Mouse (Mus musculus) CH12F3 (cell line): ENCODE data around the gene Vmn1r55.
"Not testable (repeated sequence)": the region's sequence is repeated elsewhere in the genome, so short reads cannot be mapped to it uniquely, and the experiment has no call there.

Source experiments
- in situ Hi-C: fragments of 300-500 bp; cut with MboI; formaldehyde crosslinking; loops from 2 replicates; pipeline ENCODE4 v1.14.3; 2020; ENCODE audit warnings: low sequenced_read_pairs

Gene Vmn1r55

GRCm38 (mm10) chr7:5149570-5149969 lies at the start of gene Vmn1r55:
Gene Vmn1r55, minus strand, starts transcription at chr7:5149670.
- in situ Hi-C loops = not testable (repeated sequence)

GRCm38 (mm10) chr7:5196647-5197046 lies 47.2 kb upstream of the Vmn1r55 start, which contains the start of gene Vmn1r56:
Gene Vmn1r56, minus strand, starts transcription at chr7:5196747.
- in situ Hi-C loops = not testable (repeated sequence)

GRCm38 (mm10) chr7:5125549-5126406 lies 23.7 kb downstream of the Vmn1r55 start, which contains the start of gene Rasl2-9:
Gene Rasl2-9, minus strand, starts transcription at chr7:5125950.
- in situ Hi-C loops = loop anchor here (5.0 kb wide), 1 partner anchor 43 kb away; the partner anchor contains the start of gene Epn1

DNA sequence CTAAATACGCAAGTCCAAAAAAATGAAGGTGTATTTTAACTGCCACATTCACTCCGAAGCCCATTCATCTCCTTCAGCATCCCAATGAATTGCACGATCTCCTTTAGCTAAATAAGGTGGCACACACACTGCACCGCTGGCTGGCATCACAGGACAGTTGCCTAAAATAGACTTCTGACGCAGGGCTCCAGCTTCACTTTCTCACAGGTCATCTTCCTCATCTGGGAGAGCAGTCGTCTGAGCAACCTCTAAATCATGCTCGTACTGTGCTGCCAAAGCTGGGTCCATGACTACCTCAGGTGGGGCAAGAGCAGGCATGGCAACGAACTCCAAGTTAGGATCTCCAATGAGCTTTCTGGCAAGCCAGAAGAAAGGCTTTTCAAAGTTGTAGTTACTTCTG lies 24.4 kb downstream of the Vmn1r55 start:
- in situ Hi-C loops = loop anchor here (5.0 kb wide), 1 partner anchor 43 kb away; the partner anchor contains the start of gene Epn1

DNA sequence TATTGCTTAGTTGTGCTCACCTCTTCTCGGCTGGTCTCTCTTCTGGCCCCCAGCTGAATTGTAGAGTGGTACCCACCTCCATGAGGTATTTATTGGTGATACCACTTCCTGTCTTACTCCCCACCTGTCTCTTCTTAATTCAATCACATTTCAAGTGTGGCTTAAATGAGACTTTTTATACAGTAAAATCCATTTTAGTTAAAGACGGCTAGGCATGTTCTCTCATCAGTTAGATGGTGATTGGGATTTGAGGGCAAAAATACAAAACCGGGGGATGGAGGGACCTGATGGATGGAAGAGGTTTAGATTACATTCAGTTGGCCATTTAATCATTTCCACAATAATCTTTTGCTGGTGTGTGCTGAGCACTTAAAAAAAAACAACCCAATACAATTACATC lies 32.6 kb downstream of the Vmn1r55 start, which contains the start of gene Rfpl4:
Gene Rfpl4, minus strand, starts transcription at position 101 of the 400 bp plus-strand sequence.
- in situ Hi-C loops = no loop called here

GRCm38 (mm10) chr7:5112701-5113100 lies 36.8 kb downstream of the Vmn1r55 start:
- in situ Hi-C loops = no loop called here

- in situ Hi-C loops = no loop called here
Measured at GRCm38 (mm10) chr7:5109301-5109700, 40.2 kb downstream of the Vmn1r55 start.

GRCm38 (mm10) chr7:5108272-5108671 lies 41.2 kb downstream of the Vmn1r55 start:
- in situ Hi-C loops = no loop called here

GRCm38 (mm10) chr7:5102564-5102963 lies 46.9 kb downstream of the Vmn1r55 start:
- in situ Hi-C loops = no loop called here

GRCm38 (mm10) chr7:5101066-5101663 lies 48.3 kb downstream of the Vmn1r55 start:
- in situ Hi-C loops = no loop called here

- in situ Hi-C loops = no loop called here
Measured at GRCm38 (mm10) chr7:5099796-5100195, 49.7 kb downstream of the Vmn1r55 start.

DNA sequence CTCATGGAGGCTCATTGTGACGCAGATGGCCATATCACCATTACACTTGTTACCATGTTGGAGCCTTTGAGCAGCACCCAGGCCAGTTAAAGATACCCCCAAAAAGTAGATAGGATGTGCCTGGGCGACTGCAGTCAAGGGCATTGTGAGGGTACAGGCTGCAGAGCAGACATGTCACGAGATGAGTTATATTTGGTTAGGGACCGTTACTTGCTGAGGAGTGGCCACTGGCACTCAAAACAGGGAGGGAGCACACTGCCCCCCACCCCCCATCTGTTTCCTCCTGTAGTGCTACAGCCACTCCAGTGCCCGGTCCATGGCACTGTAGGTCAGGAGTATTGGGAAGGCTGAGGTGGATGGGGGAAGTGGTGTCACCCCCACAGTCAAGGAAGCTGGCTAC lies 50.7 kb downstream of the Vmn1r55 start:
- in situ Hi-C loops = no loop called here

- in situ Hi-C loops = no loop called here
Measured at GRCm38 (mm10) chr7:5092831-5093510, 56.5 kb downstream of the Vmn1r55 start.

DNA sequence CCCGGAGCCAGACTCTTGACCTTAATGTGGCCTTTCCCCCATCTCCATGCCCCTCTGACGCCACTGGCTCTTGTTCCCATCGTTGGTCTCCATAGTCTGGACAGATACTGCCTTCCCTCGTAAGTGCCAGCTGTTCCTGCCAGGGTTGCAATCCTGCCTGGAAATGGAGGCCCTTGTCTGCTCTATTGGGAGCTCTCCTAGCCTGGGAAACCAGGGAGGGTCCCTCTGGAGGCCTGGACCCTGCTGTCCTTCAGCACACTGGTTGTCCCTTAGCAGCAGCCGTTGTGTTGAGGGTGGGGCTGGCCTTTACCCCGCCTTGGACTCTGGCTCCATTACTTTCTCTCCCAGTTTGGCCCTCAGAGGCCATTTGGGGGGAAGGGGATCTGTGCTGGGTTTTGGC lies 57.1 kb downstream of the Vmn1r55 start:
- in situ Hi-C loops = no loop called here

- in situ Hi-C loops = no loop called here
Measured at GRCm38 (mm10) chr7:5091008-5091728, 58.3 kb downstream of the Vmn1r55 start.

- in situ Hi-C loops = no loop called here
Measured at GRCm38 (mm10) chr7:5089853-5090252, 59.6 kb downstream of the Vmn1r55 start.

- in situ Hi-C loops = no loop called here
Measured at GRCm38 (mm10) chr7:5087886-5088285, 61.6 kb downstream of the Vmn1r55 start.

- in situ Hi-C loops = no loop called here
Measured at GRCm38 (mm10) chr7:5086921-5087440, 62.5 kb downstream of the Vmn1r55 start.

DNA sequence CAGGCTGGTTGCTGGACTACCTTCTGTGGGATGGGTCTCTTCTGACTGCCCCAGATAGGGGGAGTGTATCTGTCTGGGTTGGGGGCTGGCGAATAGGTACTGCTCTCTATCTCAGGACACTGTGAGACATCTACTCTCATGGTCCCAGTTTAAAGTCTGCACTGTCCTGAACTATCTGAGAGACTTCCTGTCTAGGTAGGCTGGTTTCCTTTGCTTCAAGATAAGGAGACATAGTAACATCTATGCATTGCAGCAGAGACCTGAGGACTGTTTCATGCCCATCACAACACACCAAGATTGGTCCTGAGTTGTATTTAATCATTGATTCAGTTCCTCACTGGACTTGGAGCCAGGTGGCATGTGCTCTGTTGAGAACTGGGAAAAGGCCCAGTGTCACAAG lies 64.0 kb downstream of the Vmn1r55 start:
- in situ Hi-C loops = no loop called here
